Mouse (Mus musculus) thymus, postnatal 0 days (tissue): ENCODE measurements at regions not wholly inside any gene's neighbourhood (a gene's known extent, or its start where the extent isn't known, plus 50 kb on each side); places are given as distances from the start of the nearest gene placed in this dataset.

Experiments used
- DNase-seq: peaks from one replicate; pipeline ENCODE4 v3.0.0-alpha.2; 2015; ENCODE audit warnings: low spot score

DNA sequence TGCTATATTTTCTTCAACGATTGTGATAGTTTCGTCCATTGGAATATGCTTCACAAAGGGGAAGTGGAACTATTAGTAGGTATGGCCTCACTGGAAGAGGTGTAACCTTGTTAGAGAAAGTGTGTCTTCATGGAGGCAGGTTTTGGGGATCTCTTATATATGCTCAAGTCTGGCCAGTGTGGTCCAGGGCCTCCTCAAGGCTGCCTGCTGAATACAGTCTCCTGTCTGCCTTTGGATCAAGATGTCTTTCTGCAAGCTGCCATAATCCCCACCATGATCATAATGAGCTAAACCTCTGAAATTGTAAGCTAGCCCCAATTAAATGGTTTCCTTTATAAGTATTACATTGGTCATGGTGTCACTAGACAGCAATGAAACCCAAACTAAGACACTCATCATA is 384.3 kb downstream of the Btbd3 start:
- DNase-seq, result no peak

- DNase-seq, result no peak
These were observed 385.0 kb downstream of the Btbd3 start for GRCm38 (mm10) chr2:138641335-138641734.

DNA sequence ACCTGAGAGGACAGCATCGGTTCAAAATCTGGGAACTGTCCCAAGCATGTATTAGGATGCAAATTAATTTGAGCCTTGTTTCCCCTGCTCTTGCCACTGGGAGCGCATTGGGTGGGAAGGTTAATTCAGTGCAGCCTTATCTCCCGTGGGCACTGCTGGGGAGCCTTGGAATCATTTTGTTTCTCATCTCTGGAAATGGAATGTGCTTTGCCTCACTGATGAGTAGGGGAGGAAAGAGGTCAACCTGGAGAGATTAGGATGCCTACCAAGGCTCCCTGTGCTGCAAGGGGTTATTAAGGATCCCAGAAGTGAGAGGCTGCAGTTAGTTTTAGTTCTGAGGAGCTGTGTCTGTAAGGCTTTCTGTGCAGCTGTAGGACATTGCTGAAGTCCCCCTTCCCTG is 392.3 kb downstream of the Btbd3 start:
- DNase-seq, result no peak

- no peak for DNase-seq
These were observed 403.0 kb downstream of the Btbd3 start for GRCm38 (mm10) chr2:138659376-138659775.

DNA sequence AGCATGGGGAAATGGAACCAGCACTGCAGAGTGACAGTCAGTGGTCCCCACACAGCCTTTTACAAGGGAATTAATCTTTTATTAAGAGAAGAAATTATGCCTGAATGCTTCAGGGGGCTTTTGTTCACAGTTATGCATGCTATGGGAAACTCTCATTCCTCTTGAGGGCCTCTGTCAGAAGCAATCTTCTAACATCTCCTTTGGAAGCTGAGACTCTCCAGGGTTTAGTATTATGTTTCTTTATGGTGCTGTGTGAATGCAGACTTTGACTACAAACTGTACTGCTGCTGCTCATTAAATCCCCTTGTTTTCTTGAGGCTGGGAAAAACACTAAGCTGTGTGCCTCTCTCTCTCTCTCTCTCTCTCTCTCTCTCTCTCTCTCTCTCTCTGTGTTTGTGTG is 413.9 kb downstream of the Btbd3 start:
- DNase-seq, result no peak

GRCm38 (mm10) chr2:138674801-138675200 is 418.4 kb downstream of the Btbd3 start:
- no peak for DNase-seq

DNA sequence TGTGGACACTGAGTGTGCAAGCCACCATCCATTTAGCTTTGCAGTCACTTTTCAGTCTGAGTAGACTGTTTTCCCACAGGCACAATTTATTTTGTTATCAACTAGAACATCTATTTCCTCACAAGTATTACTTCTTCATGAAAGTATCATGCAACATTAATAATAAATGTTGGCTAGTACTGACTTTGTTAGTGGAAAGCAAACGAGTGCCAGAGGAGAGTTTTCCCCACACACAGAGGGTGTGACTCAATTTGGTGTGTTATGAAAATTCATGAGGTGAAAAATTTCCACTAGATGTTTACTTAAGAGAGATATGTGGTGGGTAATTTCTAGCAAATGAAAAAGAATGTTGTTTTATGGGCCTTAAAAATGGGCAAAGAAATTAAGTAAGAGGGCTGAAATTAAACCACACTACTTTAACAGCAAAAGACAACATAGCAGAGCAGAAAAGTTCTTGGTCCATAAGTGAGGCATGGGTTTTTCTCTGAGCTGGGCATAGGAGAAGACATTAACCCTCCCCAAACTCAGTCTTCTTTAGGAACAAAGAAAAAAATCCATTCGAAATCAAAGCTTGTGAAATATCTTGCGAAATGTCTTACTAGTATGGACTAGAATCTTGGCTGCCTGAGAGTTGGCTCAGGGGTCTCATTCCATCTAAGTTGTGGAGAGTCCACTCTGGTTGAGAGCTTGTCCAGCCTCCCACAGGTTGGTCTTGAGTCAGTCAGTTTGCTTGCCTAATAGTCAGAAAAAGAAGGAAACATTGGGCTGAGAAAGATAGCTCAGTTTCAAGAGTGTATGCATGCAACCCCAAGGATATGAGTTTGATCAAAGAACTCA is 419.1 kb downstream of the Btbd3 start:
- DNase-seq, result no peak

DNA sequence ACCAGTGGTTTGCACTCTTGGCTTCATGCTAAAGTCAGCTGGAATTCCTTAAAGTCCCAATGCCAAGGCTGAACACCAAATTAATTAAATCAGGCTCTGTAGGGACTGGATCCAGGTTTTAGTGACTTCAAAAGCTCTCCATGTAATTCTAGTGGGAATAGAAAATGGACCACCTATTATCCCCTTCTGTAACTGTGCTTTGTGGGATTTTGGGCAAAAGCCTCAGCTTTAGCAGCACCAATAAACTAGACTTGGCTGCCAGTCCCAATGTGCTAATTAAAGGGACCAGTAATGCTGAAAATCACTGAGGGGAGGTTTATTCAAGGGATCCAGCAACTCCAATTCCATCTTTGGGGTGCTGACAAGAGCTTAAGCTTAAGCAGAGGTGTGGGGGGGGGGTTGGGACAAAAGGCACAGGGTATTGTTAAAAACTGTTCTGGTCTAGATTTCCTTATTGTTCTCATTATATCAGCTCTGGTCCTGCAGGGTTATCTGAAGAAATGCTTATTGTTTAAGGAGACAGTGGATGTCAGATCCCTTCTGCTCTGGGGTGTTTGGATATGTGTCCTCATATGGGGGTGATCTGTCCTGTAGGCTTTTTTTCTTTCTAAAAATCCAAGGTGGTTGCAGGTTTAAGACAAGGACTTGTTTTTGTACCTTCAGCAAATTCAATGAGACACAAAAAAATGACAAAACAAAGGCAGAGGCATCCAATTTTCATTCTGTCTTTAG is 431.9 kb downstream of the Btbd3 start:
- DNase-seq, result no peak

- no peak for DNase-seq
These were observed 433.1 kb downstream of the Btbd3 start for GRCm38 (mm10) chr2:138689497-138689896.

DNA sequence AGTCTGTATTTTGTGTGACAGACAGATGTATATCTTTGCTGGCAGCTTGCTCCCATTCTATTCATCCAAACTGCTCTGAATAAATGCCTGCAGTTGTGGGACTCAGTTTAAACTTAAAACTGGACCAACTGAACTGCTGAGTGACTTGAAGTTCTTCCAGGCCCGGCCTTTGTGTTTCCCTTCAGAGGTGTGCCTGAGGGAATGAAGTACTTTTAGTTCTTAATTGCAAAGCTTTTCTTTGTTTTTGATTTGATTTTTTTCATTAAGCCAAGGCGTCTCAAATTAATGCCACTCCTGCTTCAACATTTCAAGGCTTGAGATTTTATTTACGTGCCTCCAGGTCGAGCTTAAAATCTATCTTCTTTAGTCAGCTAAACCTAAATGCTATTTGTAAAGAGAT is 446.4 kb downstream of the Btbd3 start:
- DNase-seq, result no peak

- no peak for DNase-seq
These were observed 447.7 kb downstream of the Btbd3 start for GRCm38 (mm10) chr2:138703943-138704541.

DNA sequence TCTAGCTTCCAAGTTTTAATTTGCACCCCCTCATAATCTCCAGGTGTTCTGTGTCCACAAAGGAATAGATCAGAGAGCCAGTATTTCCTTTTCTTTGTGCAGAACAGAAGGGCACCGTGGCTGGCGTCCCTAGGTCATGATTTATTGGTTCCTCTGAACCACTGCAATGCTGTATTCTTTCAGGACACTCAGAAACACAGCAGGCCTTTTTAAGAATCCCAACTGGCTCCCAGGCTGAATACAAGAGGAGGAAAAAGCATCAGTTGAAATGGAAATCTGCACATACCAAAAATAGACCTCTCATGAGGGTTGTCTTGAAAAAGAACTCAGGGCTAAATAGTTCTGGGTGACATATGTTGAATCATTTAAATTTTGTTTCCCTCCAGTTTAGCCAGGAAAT is 452.4 kb downstream of the Btbd3 start:
- DNase-seq, result no peak

DNA sequence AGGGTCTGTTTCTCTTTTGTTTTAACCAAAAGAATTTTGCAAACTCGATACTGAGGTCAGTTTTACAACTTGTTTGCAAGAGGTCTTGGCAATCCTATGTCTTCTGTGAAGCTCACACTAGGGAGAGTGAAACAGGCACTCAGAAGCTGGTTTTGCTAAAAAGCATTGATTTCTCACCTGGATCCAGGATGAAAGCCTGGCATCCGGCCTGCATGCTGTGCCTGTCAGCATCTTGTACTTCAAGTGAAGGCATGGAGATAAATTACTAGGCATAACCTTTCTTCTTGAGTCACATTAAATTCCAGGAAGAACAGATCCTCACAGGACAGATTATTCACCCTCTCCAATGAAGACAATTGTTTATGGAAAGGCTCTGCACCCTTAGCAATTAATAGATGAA is 477.5 kb downstream of the Btbd3 start:
- no peak for DNase-seq

- no peak for DNase-seq
These were observed 488.4 kb downstream of the Btbd3 start for GRCm38 (mm10) chr2:138744806-138745205.

DNA sequence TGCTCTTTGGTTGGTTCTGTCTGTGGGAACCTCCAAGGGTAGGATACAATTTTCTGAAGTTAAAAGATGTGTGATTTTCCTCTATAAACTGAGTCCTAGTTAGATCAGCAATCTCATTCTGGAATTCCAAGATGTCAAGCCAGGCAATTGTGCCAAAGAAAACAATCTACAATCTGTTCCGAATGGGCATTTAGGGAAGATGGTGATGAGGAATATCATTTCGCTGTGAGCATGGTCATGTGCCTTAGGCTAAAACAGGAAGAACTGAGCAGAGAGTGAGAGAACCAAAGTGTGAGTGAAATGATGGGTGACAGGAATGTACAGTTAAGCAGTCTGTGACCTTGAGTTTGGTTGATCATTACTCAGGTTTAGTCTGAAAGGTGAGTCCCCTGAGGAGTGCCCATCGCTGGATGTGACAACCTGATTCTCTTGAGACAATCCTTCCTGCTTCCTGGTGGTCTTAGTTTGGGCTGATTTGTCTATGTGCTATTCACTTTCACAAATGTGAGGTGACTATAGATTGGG is 504.1 kb downstream of the Btbd3 start:
- no peak for DNase-seq

DNA sequence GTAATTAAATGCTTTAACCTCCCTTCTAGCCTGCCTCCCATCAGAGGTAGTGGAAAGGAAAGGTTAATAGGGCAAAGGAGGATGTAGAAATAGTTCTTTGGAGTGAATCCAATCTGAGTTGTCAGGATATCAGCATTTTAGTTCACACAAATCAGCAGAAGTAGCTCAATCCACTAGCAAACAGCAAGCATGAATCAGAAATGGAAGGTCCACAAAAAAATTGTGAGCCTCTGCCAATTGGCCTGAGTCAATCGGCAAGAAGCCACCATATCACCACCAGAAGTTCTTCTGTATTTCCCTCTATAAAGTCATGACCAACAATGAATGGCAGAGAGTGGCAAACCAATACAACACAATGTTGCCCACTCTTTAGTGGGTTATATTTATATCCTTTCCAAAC is 505.0 kb downstream of the Btbd3 start:
- no peak for DNase-seq

DNA sequence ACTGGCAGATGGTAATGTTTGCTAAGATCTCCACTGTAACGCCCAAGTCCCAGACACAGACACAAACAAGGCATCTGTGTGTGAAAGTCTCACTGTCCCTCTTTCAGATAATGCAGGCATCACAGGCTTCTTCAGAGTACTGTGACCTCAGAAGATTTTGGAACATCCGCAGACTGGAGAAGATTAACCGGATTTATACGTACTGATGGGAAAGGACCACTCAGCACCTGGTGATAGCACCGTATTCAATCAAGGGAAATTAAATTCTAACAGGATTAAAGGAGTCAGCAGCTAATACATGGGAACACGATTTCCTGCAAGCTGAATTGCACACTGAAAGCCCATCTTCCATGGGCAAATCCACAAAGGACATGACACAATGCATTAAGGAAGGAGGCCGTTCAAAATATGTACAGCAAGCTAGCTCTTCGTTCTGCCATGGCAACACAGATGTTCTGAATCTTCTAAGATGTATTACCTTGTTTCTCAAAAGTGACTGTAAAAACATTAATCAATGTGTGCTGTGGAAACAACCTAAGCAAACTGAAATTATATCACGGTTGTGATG is 510.0 kb downstream of the Btbd3 start:
- no peak for DNase-seq

GRCm38 (mm10) chr2:138783781-138784180 is 527.4 kb downstream of the Btbd3 start:
- DNase-seq, result no peak

DNA sequence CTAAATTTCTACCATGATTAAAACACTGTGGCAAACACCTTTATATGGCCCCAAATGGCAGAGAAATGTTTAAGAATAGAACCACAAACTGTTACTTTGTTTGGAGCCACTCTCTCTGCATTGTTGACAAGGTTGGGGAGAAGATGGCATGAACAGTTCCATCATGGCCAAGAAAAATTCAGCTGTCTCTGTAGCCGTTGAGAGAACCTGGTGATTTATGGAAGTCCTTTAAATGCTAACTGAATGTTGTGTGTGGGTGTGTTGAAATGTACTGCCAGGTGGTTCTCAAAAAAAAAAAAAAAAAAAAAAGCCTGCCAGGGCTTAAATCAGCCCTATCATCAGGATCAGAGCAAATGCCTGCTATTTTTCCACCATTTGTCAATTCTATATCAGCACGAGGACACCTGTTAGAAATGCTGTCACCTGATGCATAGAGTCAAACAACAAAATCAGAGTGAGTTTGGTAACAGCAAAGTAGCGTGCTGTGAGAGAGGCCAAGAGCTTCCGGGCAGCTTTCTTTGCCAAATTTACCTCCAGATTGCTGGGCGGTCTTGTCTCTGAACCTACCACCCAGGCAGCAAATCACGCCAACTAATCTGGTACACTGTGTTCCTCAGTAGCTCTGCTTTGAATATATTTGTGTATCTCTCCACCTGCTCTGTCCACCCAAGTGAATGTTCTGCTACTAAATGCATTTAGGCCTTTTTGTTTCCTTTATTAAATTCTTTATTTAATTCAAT is 536.5 kb downstream of the Btbd3 start:
- DNase-seq, result no peak

DNA sequence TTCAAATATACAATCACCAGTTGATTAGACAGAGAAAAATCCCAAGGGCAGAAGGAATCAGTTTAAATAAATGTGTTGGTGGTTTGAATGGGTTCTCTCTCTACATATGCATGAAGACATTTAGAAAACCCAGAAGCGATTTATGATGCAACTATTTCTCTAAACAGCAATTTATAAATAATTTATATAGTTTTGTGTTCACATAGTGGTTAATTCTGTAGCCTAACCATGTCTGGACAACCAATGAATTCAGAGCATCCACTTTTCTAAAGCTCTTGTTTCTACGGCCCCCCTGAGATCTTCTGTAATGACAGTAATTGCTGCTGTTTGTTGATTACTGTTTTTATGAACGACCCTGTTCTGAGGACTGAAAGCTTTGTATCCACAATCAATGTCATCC is 549.8 kb downstream of the Btbd3 start:
- no peak for DNase-seq

GRCm38 (mm10) chr2:138809767-138810166 is 553.4 kb downstream of the Btbd3 start:
- no peak for DNase-seq
